Mouse (Mus musculus) C2C12 (cell line): ENCODE results near the gene Gbp6.
"Not testable (repeated sequence)": the region's sequence is repeated elsewhere in the genome, so short reads cannot be mapped to it uniquely, and the experiment has no call there.

Experiments
- CEBPB ChIP-seq: IDR thresholded peaks from one replicate; pipeline ENCODE4 v1.6.1; 2011; ENCODE audit warnings: low read depth, mild to moderate bottlenecking, control low read depth, moderate library complexity
- CTCF ChIP-seq: IDR thresholded peaks from one replicate; pipeline ENCODE4 v1.5.1; 2011; ENCODE audit not compliant: control insufficient read depth, insufficient read depth, insufficient read length

DNA sequence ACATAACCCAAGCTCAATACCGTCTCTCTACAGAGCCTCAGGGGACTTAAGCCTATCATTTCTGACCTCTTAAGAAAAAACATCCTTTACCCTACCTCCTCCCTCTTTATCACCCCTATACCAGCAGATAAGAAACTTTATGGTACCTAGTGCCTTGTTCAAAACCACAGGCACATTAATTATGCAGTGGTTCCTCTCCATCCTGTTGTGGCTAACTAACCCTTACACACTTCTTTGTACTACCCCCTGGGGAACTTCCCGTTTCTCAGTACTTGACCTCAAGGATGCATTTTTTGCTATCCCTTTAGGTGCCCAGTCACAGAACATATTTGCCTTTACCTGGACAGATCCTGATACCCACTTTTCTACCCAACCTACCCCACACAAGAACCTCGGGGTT, 48.8 kb downstream of the Gbp6 start:
- TF ChIP-seq CTCF, CEBPB: not testable (repeated sequence)
